Mouse (Mus musculus) lung, postnatal 0 days (tissue): ENCODE measurements around the gene Bag5. TPM values are rescaled to one million over a fixed set of nuclear protein-coding genes. Genes with fewer than 3 reads are reported as not detected.

Experiments used
- ATAC-seq: fragments of 200-750 bp; cut with Nextera tagmentation; 2 replicates; pipeline ENCODE4 v1.8.0; 2017; ENCODE audit warnings: moderate library complexity
- DNase-seq: peaks from one replicate; pipeline ENCODE4 v3.0.0-alpha.2; 2016; ENCODE audit warnings: low spot score
- H3K27ac ChIP-seq: fragments of 300-500 bp; sonication (generic); 2 replicates; pipeline ENCODE4 v1.5.1; 2014; ENCODE audit warnings: antibody characterized with exemption, mild to moderate bottlenecking, low read length, mixed read lengths
- H3K27me3 ChIP-seq: fragments of 300-500 bp; sonication (generic); replicated peaks from 2 replicates; pipeline ENCODE4 v1.6.1; 2014; ENCODE audit warnings: low read length, mixed read lengths; ENCODE audit not compliant: insufficient read depth
- H3K36me3 ChIP-seq: fragments of 300-500 bp; sonication (generic); 2 replicates; pipeline ENCODE4 v1.6.1; 2014; ENCODE audit warnings: low read length, mixed read lengths; ENCODE audit not compliant: insufficient read depth
- H3K4me1 ChIP-seq: fragments of 300-500 bp; sonication (generic); 2 replicates; pipeline ENCODE4 v1.6.1; 2014; ENCODE audit warnings: antibody characterized with exemption, low read depth, low read length, mixed read lengths; ENCODE audit not compliant: insufficient read depth
- H3K4me2 ChIP-seq: fragments of 300-500 bp; sonication (generic); replicated peaks from 2 replicates; pipeline ENCODE4 v1.6.1; 2014; ENCODE audit warnings: low read depth, mild to moderate bottlenecking, low read length, moderate library complexity, mixed read lengths
- H3K4me3 ChIP-seq: fragments of 300-500 bp; sonication (generic); 2 replicates; pipeline ENCODE4 v1.5.1; 2014; ENCODE audit warnings: low read depth, low read length
- H3K9ac ChIP-seq: fragments of 300-500 bp; sonication (generic); replicated peaks from 2 replicates; pipeline ENCODE4 v1.6.1; 2014; ENCODE audit warnings: low read depth, mild to moderate bottlenecking
- H3K9me3 ChIP-seq: fragments of 300-500 bp; sonication (generic); 2 replicates; pipeline ENCODE4 v1.6.1; 2016; ENCODE audit warnings: low read length, mixed read lengths
- CTCF ChIP-seq: IDR thresholded peaks from 2 replicates; pipeline ENCODE4 v1.5.1; 2016; ENCODE audit warnings: antibody characterized with exemption, mild to moderate bottlenecking
- EP300 ChIP-seq: IDR thresholded peaks from 2 replicates; pipeline ENCODE4 v1.6.1; 2016; ENCODE audit warnings: antibody characterized with exemption, mild to moderate bottlenecking, control low read depth
- WGBS: fragments of 180-500 bp; shearing (Covaris S2); extraction: QIAGEN DNeasy Blood & Tissue Kit; methylation state at CpG from one replicate; pipeline ENCODE4 v1.1.7; 2014; 5-methylcytosine and 5-hydroxymethylcytosine counted together
- polyA plus RNA-seq: library from polyadenylated mRNA; unstranded; fragments of >200 nt; fragmentation: Nextera tagmentation; extraction: Ambion mirVana; gene quantifications from 2 replicates; pipeline ENCODE4 v1.2.1, GENCODE M21; 2015

The Bag5 gene
- polyA plus RNA-seq, 1 experiment from 2014 or later: 48.9 TPM

- Histone ChIP-seq H3K9ac (no peak overlapping the region), H3K27ac (no peak overlapping the region), H3K4me2 (no peak overlapping the region), H3K9me3 (no peaks in the 10 kb centered on the region), H3K36me3 (no peaks in the 10 kb centered on the region), H3K4me1 (peaks cover 16% of the 10 kb centered on the region), H3K4me3 (no peak overlapping the region), H3K27me3 (no peaks in the 10 kb centered on the region)
- ATAC-seq: no peak
- TF ChIP-seq CTCF (no peak), EP300 (no peak)
- WGBS: 52% methylated on average over 4 of the region's 4 CpGs
- peak; percentile 49 for DNase-seq
These were observed 15.3 kb downstream of the Bag5 start for GRCm38 (mm10) chr12:111697708-111698107.

- TF ChIP-seq EP300: no peak
- TF ChIP-seq CTCF: peak; percentile 89
- Histone ChIP-seq H3K27me3 (no peaks in the 10 kb centered on the region), H3K4me2 (no peak overlapping the region), H3K27ac (no peak overlapping the region), H3K4me1 (peaks cover 20% of the 10 kb centered on the region), H3K4me3 (no peak overlapping the region), H3K9me3 (no peaks in the 10 kb centered on the region), H3K36me3 (no peaks in the 10 kb centered on the region), H3K9ac (no peak overlapping the region)
- DNase-seq (peak; percentile 88), ATAC-seq (peak; percentile 11; the same call in 1 of the 2 replicates)
- 25% methylated on average over 6 of the region's 6 CpGs for WGBS
These were observed 16.8 kb downstream of the Bag5 start for GRCm38 (mm10) chr12:111696239-111696638.

GRCm38 (mm10) chr12:111694880-111695804 lies 17.9 kb downstream of the Bag5 start:
- no peak overlapping the region for H3K4me2 ChIP-seq
- no peaks in the 10 kb centered on the region for H3K9me3 ChIP-seq
- no peaks in the 10 kb centered on the region for H3K27me3 ChIP-seq
- 51% methylated on average over 12 of the region's 13 CpGs for WGBS
- peak overlapping the region; percentile 88 for H3K27ac ChIP-seq
- DNase-seq (peak; percentile 63), ATAC-seq (peak; percentile 33)
- H3K4me3 ChIP-seq: no peak overlapping the region
- TF ChIP-seq CTCF (no peak), EP300 (no peak)
- H3K4me1 ChIP-seq: peaks cover 20% of the 10 kb centered on the region
- no peaks in the 10 kb centered on the region for H3K36me3 ChIP-seq
- no peak overlapping the region for H3K9ac ChIP-seq

- no peaks in the 10 kb centered on the region for H3K9me3 ChIP-seq
- TF ChIP-seq EP300 (peak; percentile 35; the same call in 1 of the 2 replicates), CTCF (no peak)
- no peak overlapping the region for H3K9ac ChIP-seq
- ATAC-seq (peak; percentile 59), DNase-seq (peak; percentile 70)
- no peaks in the 10 kb centered on the region for H3K27me3 ChIP-seq
- H3K4me1 ChIP-seq: peaks cover 20% of the 10 kb centered on the region
- no peak overlapping the region for H3K4me3 ChIP-seq
- no peaks in the 10 kb centered on the region for H3K36me3 ChIP-seq
- H3K4me2 ChIP-seq: no peak overlapping the region
- WGBS: 8% methylated on average over 12 of the region's 12 CpGs
- peak overlapping the region; percentile 88 for H3K27ac ChIP-seq
These were observed 18.7 kb downstream of the Bag5 start for GRCm38 (mm10) chr12:111694271-111694781.

GRCm38 (mm10) chr12:111693341-111694270 lies 19.5 kb downstream of the Bag5 start:
- Histone ChIP-seq H3K27ac (peak overlapping the region; percentile 88), H3K4me2 (no peak overlapping the region), H3K36me3 (no peaks in the 10 kb centered on the region), H3K9me3 (no peaks in the 10 kb centered on the region), H3K4me1 (peaks cover 20% of the 10 kb centered on the region), H3K27me3 (no peaks in the 10 kb centered on the region), H3K9ac (0 out of 2 replicates have a peak overlapping the region, but pooled peaks have one; percentile 12), H3K4me3 (no peak overlapping the region)
- no peak for DNase-seq
- peak; percentile 59 for ATAC-seq
- TF ChIP-seq EP300 (no peak), CTCF (no peak)
- 49% methylated on average over 16 of the region's 18 CpGs for WGBS
